Mouse (Mus musculus) fibroblast of lung, adult 2 months (primary cell): ENCODE results near the gene Fam240a.

Experiments
- DNase-seq: peaks from one replicate; pipeline ENCODE4 v3.0.0-alpha.2; 2011; ENCODE audit warnings: low read depth

Fam240a gene

GRCm38 (mm10) chr9:110893429-110893828 is 23.2 kb downstream of the Fam240a start:
- DNase-seq = no peak

GRCm38 (mm10) chr9:110892552-110892951 is 24.1 kb downstream of the Fam240a start:
- DNase-seq = no peak

GRCm38 (mm10) chr9:110891077-110891828 is 25.4 kb downstream of the Fam240a start:
- DNase-seq = no peak

GRCm38 (mm10) chr9:110890026-110890783 is 26.5 kb downstream of the Fam240a start:
- no peak for DNase-seq

GRCm38 (mm10) chr9:110888935-110889334 is 27.7 kb downstream of the Fam240a start:
- no peak for DNase-seq

- DNase-seq = no peak
Measured at GRCm38 (mm10) chr9:110887388-110888303, 29.0 kb downstream of the Fam240a start.

GRCm38 (mm10) chr9:110881953-110882352 is 34.7 kb downstream of the Fam240a start:
- DNase-seq = no peak

- DNase-seq = no peak
Measured at GRCm38 (mm10) chr9:110880772-110881171, 35.9 kb downstream of the Fam240a start.

GRCm38 (mm10) chr9:110879998-110880561 is 36.6 kb downstream of the Fam240a start, which contains the start of gene Tmie:
TSS of gene Tmie (minus strand) at chr9:110880113.
- no peak for DNase-seq

- peak; percentile 72 for DNase-seq
Measured at GRCm38 (mm10) chr9:110879191-110879920, 37.3 kb downstream of the Fam240a start, which contains the start of gene Als2cl. TSS of gene Als2cl (plus strand) at chr9:110879870.

- peak; percentile 84 for DNase-seq
Measured at GRCm38 (mm10) chr9:110877888-110878287, 38.8 kb downstream of the Fam240a start.

GRCm38 (mm10) chr9:110877353-110877752 is 39.3 kb downstream of the Fam240a start:
- peak; percentile 55 for DNase-seq

- DNase-seq = no peak
Measured at GRCm38 (mm10) chr9:110875288-110875695, 41.4 kb downstream of the Fam240a start.

- DNase-seq = no peak
Measured at GRCm38 (mm10) chr9:110874660-110875191, 41.9 kb downstream of the Fam240a start.

GRCm38 (mm10) chr9:110873681-110874659 is 42.7 kb downstream of the Fam240a start:
- DNase-seq = no peak

GRCm38 (mm10) chr9:110871030-110871429 is 45.6 kb downstream of the Fam240a start:
- DNase-seq = no peak
